Mouse (Mus musculus) ES-Bruce4 (cell line): Measurements from ENCODE around the gene Gm17655.

ENCODE experiments used
- CTCF ChIP-seq: IDR thresholded peaks from one replicate; pipeline ENCODE4 v1.8.1; 2011; ENCODE audit warnings: low read depth, low read length
- POLR2A ChIP-seq: IDR thresholded peaks from one replicate; pipeline ENCODE4 v1.8.1; 2011; ENCODE audit warnings: low read length; ENCODE audit not compliant: insufficient read depth

DNA sequence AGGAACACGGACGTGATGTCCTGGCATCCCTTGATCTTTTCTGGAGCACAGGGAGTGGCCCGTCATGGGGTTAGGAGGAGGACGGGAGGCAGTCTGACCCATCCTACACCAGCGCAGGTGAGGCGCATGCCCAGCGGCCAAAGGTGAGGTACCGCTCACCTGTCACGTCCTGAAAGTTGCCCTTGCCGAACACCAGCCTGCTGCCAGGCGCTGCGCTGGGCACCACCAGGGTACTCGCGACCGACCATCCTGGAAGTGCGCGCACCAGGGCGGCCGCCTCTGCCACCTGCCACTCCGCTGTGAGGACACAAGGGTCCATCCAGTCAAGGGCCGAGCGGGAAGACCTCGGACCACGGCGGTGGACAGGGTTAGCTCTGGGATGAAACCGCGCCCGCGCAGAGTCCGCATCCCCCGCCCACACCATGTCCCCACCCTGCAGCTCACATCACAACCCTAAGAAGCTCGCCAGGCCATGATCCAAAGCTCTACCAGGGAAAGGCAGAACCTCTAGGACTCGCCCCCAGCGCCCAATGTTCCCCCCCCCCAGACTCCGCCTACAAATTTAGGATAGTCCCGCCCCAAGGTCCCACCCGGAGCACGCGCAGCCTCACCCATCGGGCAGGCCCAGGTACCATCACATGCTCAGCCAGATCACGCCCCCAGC is 34.7 kb upstream of the Gm17655 start:
- TF ChIP-seq CTCF: no peak
- TF ChIP-seq POLR2A: no peak
